Mouse (Mus musculus): ENCODE measurements at regions not wholly inside any gene's neighbourhood (a gene's known extent, or its start where the extent isn't known, plus 50 kb on each side); places are given as distances from the start of the nearest gene placed in this dataset.
A peak's percentile ranks its signal among the peaks of the same experiment; 100 is the strongest.

GRCm38 (mm10) chr6:97741427-97741826 lies 65.4 kb upstream of the Mitf start:
- DNase-seq: no peak

DNA sequence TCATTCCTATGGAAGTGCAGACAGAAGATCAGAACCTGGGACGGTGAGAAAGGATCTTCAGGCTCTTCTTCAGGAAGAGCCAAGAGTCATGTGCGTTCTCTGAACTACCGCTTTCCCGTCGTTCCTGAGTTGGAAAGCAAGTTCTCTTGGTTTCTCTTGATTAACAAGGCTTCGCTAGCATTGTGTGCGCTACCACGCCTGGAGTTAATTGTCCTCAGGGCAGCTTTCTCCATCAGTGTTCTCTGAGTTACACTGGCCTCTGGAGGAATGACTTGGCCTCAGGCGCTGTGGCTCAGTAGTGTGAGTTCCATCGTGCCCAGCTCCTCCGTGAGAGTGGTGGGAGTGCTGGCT lies 66.0 kb upstream of the Mitf start:
- DNase-seq: no peak

DNA sequence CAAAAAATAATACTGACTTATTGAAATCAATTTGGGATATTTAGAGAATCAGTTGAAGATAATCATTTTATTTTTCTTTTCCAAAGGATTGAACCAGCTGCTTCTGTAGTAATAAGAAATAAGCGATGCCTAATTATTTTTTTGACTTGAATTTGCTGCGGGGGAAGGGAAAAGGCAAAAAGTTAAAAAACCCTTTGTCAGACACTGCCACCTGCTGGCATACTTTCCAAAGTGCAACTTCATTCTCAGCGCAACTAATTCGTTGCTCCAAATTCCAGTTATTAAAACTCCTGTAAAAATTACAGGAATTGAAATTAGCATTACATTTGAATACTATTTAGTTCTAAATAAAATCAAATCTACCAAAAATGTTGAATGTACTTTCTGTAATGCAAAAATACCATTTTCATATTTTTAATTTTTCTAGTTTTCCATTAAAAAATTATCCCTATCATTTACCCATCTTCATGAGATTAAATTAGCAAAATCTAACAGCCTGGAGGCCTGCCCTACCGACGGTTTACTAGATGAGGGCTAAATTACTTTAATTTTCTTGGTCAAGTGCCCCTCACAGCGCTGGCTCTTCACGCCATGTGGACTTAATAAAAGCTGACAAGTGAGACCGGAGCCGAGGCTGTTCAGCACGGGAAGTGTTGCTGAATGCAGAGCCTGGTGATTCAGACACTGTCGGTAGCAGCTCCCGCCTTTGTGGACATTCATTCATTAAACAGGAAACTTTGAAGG lies 66.6 kb upstream of the Mitf start:
- peak; percentile 41 to 79 for DNase-seq

GRCm38 (mm10) chr6:97738846-97739245 lies 68.0 kb upstream of the Mitf start:
- DNase-seq: no peak

DNA sequence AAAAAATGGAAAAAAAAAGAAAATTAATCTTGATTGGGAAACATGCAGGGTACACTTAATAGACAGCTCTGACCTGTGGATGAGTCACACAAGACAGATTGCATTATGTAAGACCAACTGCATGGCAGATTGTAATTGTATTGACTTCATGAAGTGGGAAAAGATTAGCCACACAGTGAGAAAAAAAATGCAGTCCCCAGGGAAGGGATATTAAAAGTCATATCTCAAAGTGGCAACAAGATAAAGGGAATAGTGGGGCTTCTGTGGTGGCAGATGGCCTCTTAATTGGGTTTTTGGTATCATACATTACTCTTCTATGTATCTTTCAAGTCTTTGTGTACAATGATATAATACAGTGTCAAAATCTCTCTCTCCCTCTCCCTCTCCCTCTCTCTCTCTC lies 76.0 kb upstream of the Mitf start:
- no peak for DNase-seq

DNA sequence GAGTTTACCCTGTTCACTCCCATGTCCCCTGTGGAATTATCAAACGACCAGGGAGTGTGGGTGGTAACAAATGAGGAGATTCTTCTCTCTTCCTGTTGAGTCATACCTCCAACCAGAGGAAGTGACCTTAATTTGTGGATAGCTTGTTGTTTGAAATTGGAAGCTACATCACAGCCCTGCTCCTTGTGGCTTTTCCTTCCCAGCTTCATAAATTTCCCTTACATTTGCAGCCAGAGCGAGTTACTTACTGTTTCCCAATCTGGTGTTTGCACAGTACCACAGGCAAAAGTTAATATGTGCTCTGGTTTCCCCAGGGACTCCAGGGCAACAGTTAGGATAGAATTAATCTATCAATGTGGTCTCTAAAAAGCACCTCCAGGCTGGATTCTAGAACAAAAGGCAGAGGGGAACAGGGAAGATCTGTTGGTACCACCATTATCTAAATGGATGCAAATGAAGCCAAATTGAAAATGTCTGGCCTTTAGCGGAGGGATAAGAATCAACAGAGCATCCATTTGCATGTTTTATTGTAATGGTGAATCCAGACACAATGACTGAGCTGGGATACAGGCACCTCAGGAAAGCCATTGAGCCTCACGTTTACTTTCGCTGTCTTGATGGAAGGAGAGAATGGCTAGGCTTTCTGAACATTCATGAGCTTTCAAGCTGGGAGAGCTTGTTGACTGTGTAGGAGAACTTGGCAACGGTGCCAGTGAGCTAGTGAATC lies 88.5 kb upstream of the Mitf start:
- DNase-seq: no peak

- no peak for DNase-seq
Observed at GRCm38 (mm10) chr6:97707401-97707800, 90.1 kb upstream of the Frmd4b start.

DNA sequence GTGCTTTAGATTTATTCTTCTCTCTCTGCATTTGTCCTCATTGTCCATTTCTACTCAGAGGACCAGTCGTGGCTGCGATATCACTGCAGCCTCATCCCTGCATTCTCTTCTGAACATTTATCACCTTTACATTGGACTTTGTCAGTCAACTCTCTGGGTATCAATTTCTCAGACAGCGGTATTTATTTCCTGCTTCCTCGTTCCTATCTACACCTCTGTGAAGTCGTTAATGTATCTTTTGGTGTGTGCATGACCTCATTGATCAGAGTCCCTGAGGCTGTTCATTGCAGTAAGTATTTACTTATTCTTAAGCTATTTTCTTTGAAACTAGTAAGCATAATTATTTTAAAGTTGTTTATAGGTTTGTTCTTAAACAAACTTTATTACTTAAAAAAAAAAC lies 87.0 kb upstream of the Frmd4b start:
- no peak for DNase-seq

DNA sequence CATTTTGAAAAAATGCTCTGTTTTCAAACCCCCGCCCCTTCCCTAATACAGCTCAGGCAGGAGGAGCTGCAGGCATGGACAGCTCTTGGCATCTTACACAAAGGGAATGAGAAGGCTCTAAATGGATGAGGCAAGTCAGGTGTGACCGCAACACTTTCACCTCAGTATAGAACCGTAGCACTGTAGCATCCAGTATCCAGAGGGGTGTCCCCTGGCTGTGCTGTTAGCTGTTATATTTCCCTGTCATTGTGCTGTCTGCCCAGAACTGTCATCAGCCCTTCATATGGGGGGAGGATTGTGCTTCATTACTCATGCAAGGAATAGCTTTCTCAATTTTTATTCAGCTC lies 82.4 kb upstream of the Frmd4b start:
- no peak for DNase-seq

- no peak for DNase-seq
Observed at GRCm38 (mm10) chr6:97699054-97699751, 81.9 kb upstream of the Frmd4b start.

DNA sequence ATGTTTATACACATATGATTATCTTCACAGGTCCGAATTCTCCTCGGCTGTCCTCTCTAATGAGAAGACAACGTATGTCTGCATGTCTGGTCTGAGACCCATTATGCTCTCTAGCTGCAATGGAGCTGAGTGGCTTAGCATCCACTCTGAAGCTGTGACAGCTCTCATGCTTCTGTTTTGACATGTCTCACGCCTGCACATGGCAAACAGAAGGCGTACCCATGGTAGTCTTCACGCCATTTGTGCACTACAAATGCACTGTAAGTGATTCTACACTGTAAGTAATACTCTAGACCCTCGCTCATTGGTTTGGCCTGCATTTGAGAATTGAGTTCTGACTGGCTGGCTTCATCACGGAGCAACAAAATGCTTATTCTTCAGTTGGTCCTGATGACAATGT lies 75.9 kb upstream of the Frmd4b start:
- no peak for DNase-seq

GRCm38 (mm10) chr6:97691136-97691535 lies 73.8 kb upstream of the Frmd4b start:
- no peak for DNase-seq

- peak; percentile 5 to 13 for DNase-seq
Observed at GRCm38 (mm10) chr6:97684335-97684734, 67.0 kb upstream of the Frmd4b start.

DNA sequence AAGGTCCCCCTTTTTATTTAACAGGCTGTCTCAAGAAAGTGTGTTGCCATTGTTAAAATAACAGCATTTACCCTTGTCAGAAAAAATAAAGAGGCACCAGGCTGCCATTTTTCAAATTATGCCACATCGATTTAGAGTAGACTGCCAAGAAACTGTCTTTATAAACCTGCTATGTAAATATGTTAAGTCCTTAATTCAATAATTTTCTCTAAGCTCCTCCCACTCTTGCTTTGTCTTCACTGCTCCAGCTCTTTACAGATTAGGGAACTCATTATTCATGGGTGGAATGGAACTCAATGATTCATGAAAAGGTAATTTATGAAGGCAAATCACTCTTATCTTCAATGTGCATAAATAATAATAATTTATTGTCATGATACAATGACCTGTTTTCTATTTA lies 64.9 kb upstream of the Frmd4b start:
- DNase-seq: no peak

- no peak for DNase-seq
Observed at GRCm38 (mm10) chr6:97675181-97675756, 57.9 kb upstream of the Frmd4b start.

GRCm38 (mm10) chr6:97666818-97667629 lies 49.7 kb upstream of the Frmd4b start:
- no peak for DNase-seq

Data from heart, adult 18-20 months (tissue).